Mouse (Mus musculus) hindlimb bud, embryonic 11.5 days (tissue): ENCODE measurements around the gene Ubald2.
"Not testable (repeated sequence)": the region's sequence is repeated elsewhere in the genome, so short reads cannot be mapped to it uniquely, and the experiment has no call there.

Experiments used
- DNase-seq: peaks from one replicate; pipeline ENCODE4 v3.0.0-alpha.2; 2012; ENCODE audit warnings: low read depth, low spot score; ENCODE audit errors: extremely low spot score

Ubald2 gene

GRCm38 (mm10) chr11:116433356-116434286 lies at the start of gene Ubald2:
TSS of gene Ubald2 (plus strand) at chr11:116434094.
- DNase-seq, result peak; percentile 99

DNA sequence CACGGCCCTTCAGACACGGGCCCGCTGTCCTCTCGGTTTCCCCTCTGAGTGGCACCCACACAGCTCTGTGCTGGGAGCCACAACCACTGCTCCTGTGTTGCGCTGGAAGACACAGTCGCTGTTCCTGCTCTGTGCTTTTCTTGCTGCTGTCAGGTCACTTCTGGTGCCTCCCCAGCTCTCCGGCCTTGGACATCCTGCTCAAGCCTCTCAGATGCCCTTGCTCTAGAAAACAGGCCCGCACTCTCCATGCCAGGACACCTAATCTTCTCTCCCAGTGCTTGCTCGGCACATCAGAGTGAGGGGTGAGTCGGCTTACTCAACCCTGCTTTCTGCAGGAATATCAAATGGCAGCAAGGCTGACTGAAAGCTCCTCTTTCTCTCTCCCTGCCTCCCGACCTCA lies 49.7 kb upstream of the Ubald2 start:
- DNase-seq, result no peak

- no peak for DNase-seq
Observed at GRCm38 (mm10) chr11:116385999-116386398, 47.9 kb upstream of the Ubald2 start.

- no peak for DNase-seq
Observed at GRCm38 (mm10) chr11:116387086-116388071, 46.5 kb upstream of the Ubald2 start.

DNA sequence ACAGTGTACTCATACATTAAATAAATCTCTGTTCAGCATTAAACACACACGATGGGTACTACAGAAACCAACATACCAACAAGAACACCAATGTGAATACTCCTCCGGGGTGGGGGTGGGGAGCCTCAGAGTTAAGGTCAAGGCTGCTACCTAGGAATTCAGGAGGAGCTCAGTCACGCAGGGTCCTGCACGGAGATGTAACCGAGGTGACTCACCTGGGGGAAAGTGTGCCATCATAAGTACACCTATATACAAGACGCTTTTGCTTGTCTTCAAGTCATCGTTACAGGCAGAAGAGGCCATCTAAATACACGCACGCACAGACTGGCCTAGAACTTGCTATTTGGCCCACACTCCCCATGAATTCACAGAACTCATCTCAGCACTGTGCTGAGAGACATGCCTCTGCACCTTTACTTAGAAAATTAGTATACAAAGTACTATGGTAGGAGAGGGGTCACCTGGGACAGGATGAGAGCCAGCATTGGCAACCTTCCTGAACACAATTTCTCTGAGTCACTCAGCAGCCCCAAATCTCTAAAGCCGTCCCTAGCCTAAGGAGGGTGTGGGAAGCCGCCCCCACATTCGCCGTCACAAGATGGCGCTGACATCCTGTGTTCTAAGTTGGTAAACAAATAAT lies 44.9 kb upstream of the Ubald2 start:
- DNase-seq, result no peak

DNA sequence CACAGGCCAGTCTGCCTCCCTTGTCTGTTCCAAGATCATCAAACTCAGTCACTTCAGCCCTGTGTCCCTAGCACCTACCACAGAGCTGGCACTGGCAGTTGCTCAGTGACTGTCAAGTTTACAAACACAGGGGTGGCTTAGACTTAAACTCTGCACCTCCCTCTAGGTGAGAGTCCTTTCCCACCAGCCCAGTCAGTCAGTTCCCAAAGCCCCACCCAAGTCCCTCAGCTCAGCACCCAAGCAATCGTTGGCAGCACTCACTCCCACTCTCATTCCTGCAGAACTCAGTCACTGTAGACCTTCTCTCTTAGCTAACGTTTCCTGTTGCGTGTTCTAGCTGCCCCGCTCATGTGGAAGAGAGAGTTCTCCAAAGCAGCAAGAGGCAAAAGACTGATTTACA lies 39.1 kb upstream of the Ubald2 start:
- DNase-seq, result no peak

DNA sequence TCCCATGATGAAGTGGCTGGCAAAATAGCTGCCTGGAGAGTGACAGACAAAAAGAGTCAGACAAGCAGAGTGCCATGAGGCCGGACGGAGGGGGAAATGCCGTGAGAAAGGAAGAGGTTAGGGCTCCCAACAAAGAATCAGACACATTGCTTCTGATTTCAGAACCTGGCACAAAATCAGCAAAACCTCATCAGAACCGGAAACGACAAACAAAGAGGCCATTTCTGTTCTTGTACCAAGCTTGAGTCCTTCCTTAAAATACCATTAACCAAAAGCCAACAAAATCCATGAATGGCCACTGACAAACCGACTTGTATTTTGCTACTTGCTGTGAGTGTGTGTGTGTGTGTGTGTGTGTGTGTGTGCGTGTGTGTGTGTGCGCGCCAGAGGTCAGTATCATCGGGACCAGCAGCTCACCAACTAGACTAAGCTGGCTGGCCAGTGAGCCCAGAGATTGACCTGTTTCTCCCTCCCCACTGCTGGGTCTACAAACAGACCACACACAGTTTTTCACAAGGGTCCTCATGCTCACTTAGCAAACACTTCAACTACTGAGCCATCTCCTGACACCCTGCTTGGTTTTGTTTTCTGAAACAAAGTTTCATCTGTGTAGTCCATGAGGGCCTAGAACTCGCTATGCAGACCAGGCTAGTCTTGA lies 37.5 kb upstream of the Ubald2 start:
- no peak for DNase-seq

- DNase-seq, result no peak
Observed at GRCm38 (mm10) chr11:116396934-116397330, 37.0 kb upstream of the Ubald2 start.

- no peak for DNase-seq
Observed at GRCm38 (mm10) chr11:116397517-116398347, 36.2 kb upstream of the Ubald2 start.

DNA sequence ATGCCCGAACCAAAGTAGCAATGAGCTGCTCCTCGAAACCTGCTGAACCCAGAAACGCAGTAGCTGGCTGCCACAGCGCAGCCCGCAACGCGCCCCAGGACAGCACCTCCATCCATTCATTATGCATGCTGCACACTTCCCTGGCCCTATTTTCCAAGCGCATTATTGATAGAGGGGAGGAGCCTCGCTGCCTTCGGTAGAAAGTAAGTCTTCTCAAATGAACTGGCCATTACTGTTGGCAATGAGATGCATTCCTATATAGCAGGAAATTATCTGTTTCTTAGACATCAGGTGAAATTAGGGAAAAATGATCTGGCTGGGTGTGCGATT lies 35.6 kb upstream of the Ubald2 start:
- no peak for DNase-seq

GRCm38 (mm10) chr11:116400560-116400959 lies 33.3 kb upstream of the Ubald2 start:
- DNase-seq, result no peak

DNA sequence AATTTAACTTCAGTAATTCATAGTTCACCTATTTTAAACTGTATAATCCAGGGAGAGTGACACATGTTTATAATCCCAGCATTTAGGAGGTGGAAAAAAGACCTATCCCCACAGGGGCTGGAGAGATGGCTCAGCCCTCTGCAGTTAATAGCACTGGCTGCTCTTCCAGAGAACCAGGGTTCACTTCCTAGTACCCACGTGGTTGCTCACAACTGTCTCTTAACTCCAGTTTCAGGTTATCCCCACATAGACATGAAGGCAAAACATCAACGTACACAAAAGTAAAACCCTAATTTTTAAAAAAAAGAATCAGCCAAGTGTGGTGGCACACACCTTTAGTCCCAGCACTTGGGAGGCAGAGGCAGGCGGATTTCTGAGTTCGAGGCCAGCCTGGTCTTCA lies 28.3 kb upstream of the Ubald2 start:
- DNase-seq, result no peak

GRCm38 (mm10) chr11:116406231-116406728 lies 27.6 kb upstream of the Ubald2 start:
- DNase-seq, result no peak

DNA sequence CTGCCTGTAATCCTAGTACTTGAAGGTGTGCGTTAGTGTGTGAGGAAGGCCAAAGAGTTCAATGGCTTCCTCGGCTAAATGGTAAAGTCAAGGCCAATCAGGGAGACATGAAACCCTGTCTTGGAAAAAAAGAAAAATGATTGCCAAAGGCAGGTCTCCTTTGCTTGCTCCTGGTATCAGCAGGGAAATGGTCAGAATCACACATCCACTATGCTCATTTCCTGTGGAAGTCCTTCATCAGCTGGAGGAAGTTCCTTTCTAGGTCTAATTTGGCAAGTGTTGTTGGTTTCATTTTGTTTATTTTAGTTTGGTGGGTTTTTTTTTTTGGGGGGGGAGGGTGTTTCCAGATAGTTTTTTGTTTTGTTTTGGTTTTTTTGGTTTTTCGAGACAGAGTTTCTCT lies 24.9 kb upstream of the Ubald2 start:
- no peak for DNase-seq

DNA sequence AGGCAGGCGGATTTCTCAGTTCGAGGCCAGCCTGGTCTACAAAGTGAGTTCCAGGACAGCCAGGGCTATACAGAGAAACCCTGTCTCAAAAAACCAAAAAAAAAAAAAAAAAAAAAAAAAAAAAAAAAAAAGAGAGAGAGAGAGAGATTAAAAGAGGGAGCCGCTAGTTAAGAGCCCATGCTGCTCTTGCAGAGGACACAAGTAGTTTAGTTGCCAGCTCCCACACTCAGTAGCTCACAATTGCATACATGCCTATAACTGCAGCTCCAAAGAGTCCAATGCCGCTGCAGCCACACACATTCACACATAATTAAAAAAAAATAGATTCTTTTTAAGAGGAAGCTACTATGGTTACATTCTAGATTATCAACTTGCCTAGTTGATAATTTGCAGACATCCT lies 23.5 kb upstream of the Ubald2 start:
- DNase-seq, result not testable (repeated sequence)

DNA sequence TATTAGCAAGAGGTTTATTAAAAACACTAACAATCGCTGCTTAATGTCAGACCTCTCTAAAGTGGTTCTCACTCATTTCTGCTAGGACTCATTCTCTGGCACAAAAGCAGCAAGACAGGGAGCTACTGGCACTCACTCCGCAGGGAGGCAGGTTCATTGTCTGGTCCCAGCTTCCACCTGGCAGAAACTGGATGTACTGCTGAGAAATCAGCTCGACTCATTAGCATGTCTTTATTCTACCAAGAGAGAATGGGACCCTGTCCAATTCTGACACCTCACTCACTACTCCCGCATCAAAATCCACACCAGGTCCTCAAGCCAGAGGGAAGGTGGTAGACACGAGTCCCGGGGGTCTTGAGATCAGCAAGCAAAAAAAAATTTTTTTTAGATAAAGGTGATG lies 22.3 kb upstream of the Ubald2 start:
- no peak for DNase-seq

- no peak for DNase-seq
Observed at GRCm38 (mm10) chr11:116412028-116412827, 21.7 kb upstream of the Ubald2 start.

- no peak for DNase-seq
Observed at GRCm38 (mm10) chr11:116412904-116413630, 20.8 kb upstream of the Ubald2 start, which contains the start of gene Rnf157. TSS of gene Rnf157 (minus strand) at chr11:116413032.
